Mouse (Mus musculus): ENCODE measurements around the gene Ptpn7. TPM values are rescaled to one million over a fixed set of nuclear protein-coding genes. Genes with fewer than 3 reads are reported as not detected.

Ptpn7 gene
- polyA plus RNA-seq, 1 experiment: 1.8 TPM

DNA sequence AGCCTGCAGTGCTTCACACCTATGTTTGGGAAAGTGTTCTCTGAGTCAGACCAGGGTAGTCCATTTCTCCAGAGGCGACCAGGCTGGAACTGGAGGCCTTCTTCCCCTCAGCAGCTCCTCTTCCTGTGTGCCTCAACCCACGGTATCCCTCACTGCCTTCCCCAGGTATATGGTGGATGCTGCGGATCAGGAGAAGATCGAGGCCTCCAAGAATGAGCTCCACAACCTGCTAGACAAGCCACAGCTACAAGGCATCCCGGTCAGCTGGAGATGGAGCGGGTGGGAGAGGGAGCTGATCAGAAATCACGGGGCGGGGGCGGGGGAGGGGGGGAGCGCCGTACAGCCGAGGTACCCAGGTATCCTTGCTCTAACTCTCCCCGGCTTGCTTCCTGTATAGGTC lies 21.5 kb downstream of the Ptpn7 start:
- Histone ChIP-seq H3K36me3 (ENCODE audit: control insufficient read depth, insufficient read depth, low read length, poor library complexity, severe bottlenecking) (peaks cover 7% of the 10 kb centered on the region; the same call in 1 of the 2 replicates), H3K27ac (ENCODE audit: insufficient read depth, low read length) (peak overlapping the region; percentile 57), H3K27me3 (ENCODE audit: control insufficient read depth, insufficient read depth, low read length, poor library complexity, severe bottlenecking) (no peaks in the 10 kb centered on the region), H3K4me1 (ENCODE audit: control insufficient read depth, insufficient read depth, low read length) (no peaks in the 10 kb centered on the region), H3K9me3 (replicated peaks; ENCODE audit: control insufficient read depth, insufficient read depth, low read length, poor library complexity, severe bottlenecking) (no peaks in the 10 kb centered on the region), H3K4me3 (ENCODE audit: low read depth, low read length) (peak overlapping the region; percentile 45), H3K9ac (ENCODE audit: low read depth, poor library complexity, severe bottlenecking) (peak overlapping the region; percentile 25)
- TF ChIP-seq CTCF (IDR thresholded peaks at IDR 0.05; ENCODE audit: low read depth, low read length) (no peak), POLR2A (IDR thresholded peaks at IDR 0.05; ENCODE audit: insufficient read depth, low read length) (no peak), EP300 (IDR thresholded peaks at IDR 0.05; ENCODE audit: insufficient read depth, low read depth, low read length) (no peak)

DNA sequence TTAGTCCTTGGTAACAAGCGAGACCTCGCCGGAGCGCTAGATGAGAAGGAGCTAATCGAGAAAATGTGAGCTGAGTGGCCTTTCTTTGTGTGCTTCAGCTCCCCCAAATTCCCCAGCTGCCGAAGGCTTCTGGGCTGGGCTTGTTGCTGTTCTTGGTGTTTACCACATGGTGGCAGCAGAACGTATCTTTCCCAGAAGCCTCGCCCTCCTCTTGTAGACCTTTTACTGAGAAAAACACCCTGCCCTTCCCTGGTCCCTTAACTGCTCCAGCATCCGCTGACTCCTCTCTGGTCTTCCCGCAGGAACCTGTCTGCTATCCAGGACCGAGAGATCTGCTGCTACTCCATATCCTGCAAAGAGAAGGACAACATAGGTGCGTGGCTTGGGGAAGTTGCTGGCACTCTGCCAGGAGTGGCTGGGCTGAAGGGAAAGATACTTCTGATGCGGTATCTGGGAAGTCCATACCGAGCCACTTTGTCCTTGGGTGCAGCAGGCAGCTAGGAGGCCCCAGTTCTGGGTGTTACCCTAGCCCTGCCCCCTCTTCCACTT lies 22.0 kb downstream of the Ptpn7 start:
- Histone ChIP-seq H3K9ac (ENCODE audit: low read depth, poor library complexity, severe bottlenecking) (peak overlapping the region; percentile 25), H3K4me1 (ENCODE audit: control insufficient read depth, insufficient read depth, low read length) (no peaks in the 10 kb centered on the region), H3K4me3 (ENCODE audit: low read depth, low read length) (peak overlapping the region; percentile 76), H3K27me3 (ENCODE audit: control insufficient read depth, insufficient read depth, low read length, poor library complexity, severe bottlenecking) (no peaks in the 10 kb centered on the region), H3K27ac (ENCODE audit: insufficient read depth, low read length) (peak overlapping the region; percentile 85), H3K36me3 (ENCODE audit: control insufficient read depth, insufficient read depth, low read length, poor library complexity, severe bottlenecking) (peaks cover 7% of the 10 kb centered on the region; the same call in 1 of the 2 replicates), H3K9me3 (replicated peaks; ENCODE audit: control insufficient read depth, insufficient read depth, low read length, poor library complexity, severe bottlenecking) (no peaks in the 10 kb centered on the region)
- TF ChIP-seq POLR2A (IDR thresholded peaks at IDR 0.05; ENCODE audit: insufficient read depth, low read length): no peak
- TF ChIP-seq CTCF (IDR thresholded peaks at IDR 0.05; ENCODE audit: low read depth, low read length): peak; percentile 72
- no peak for TF ChIP-seq EP300 (IDR thresholded peaks at IDR 0.05; ENCODE audit: insufficient read depth, low read depth, low read length)

DNA sequence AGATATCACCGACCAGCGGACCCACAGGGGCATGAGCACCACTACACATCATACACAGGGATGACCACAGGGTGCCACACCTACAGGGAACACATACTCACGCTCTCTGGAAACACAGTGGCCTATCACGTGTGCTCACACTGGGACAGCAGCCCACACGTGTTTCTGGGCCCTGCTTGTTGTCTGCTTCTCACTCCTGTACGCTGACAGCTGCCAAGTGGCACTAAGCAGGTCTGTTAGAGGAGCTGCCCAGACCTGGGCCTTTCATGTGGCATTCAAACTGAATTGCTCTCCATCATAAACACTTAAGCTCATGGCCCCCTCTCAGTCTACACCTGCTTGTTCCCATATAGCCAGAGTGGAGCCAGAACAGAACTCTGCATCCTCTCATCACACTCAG lies 23.8 kb downstream of the Ptpn7 start:
- Histone ChIP-seq H3K36me3 (ENCODE audit: control insufficient read depth, insufficient read depth, low read length, poor library complexity, severe bottlenecking) (peaks cover 7% of the 10 kb centered on the region; the same call in 1 of the 2 replicates), H3K4me3 (ENCODE audit: low read depth, low read length) (no peak overlapping the region), H3K27ac (ENCODE audit: insufficient read depth, low read length) (no peak overlapping the region), H3K27me3 (ENCODE audit: control insufficient read depth, insufficient read depth, low read length, poor library complexity, severe bottlenecking) (no peaks in the 10 kb centered on the region), H3K4me1 (ENCODE audit: control insufficient read depth, insufficient read depth, low read length) (no peaks in the 10 kb centered on the region), H3K9me3 (replicated peaks; ENCODE audit: control insufficient read depth, insufficient read depth, low read length, poor library complexity, severe bottlenecking) (no peaks in the 10 kb centered on the region), H3K9ac (ENCODE audit: low read depth, poor library complexity, severe bottlenecking) (no peak overlapping the region)
- TF ChIP-seq POLR2A (IDR thresholded peaks at IDR 0.05; ENCODE audit: insufficient read depth, low read length) (no peak), EP300 (IDR thresholded peaks at IDR 0.05; ENCODE audit: insufficient read depth, low read depth, low read length) (no peak), CTCF (IDR thresholded peaks at IDR 0.05; ENCODE audit: low read depth, low read length) (no peak)

DNA sequence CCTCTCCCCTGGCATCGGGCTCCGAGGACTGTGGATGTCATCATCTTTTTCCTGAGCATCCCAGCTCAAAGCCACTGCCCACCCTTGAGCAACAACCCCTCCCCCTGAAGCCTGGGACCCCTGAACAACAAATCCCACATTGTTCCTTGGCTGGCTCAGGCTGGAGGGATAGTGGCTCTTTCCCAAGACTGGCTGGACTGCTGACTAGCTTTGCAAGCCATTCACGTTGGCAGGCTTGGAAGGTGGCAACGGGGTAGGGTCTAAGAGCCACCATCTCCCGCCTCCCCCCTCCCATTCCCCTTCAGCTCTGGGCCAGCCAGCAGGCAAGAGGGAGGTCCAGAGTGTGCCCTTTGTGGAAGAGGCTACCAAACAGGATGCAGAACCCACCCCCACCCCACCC lies 26.1 kb downstream of the Ptpn7 start:
- Histone ChIP-seq H3K36me3 (ENCODE audit: control insufficient read depth, insufficient read depth, low read length, poor library complexity, severe bottlenecking) (peaks cover 7% of the 10 kb centered on the region; the same call in 1 of the 2 replicates), H3K27ac (ENCODE audit: insufficient read depth, low read length) (no peak overlapping the region), H3K4me3 (ENCODE audit: low read depth, low read length) (no peak overlapping the region), H3K9me3 (replicated peaks; ENCODE audit: control insufficient read depth, insufficient read depth, low read length, poor library complexity, severe bottlenecking) (no peaks in the 10 kb centered on the region), H3K4me1 (ENCODE audit: control insufficient read depth, insufficient read depth, low read length) (no peaks in the 10 kb centered on the region), H3K27me3 (ENCODE audit: control insufficient read depth, insufficient read depth, low read length, poor library complexity, severe bottlenecking) (no peaks in the 10 kb centered on the region), H3K9ac (ENCODE audit: low read depth, poor library complexity, severe bottlenecking) (no peak overlapping the region)
- TF ChIP-seq CTCF (IDR thresholded peaks at IDR 0.05; ENCODE audit: low read depth, low read length) (no peak), EP300 (IDR thresholded peaks at IDR 0.05; ENCODE audit: insufficient read depth, low read depth, low read length) (no peak), POLR2A (IDR thresholded peaks at IDR 0.05; ENCODE audit: insufficient read depth, low read length) (no peak)

DNA sequence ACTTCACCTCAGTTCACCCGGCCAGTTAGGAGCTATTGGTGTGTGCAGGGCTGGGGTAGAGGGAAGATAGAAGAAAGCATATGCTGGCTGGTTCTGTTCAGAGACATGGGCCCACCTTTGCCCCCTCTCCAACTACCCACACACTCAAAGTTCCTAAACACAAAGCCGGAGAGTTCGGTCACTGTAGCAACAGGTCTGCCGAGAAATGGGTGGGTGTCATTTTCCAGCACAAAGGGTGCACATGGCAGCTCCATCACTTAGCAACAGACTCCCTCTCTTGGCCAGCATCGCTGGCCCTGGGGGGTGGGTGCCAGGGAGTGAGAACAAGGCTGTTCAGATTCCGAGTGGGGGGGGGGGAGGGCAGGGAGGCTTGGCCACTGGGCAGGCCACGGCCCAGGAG lies 26.6 kb downstream of the Ptpn7 start:
- no peak overlapping the region for H3K9ac ChIP-seq (ENCODE audit: low read depth, poor library complexity, severe bottlenecking)
- H3K36me3 ChIP-seq (ENCODE audit: control insufficient read depth, insufficient read depth, low read length, poor library complexity, severe bottlenecking): peaks cover 7% of the 10 kb centered on the region; the same call in 1 of the 2 replicates
- no peak overlapping the region for H3K27ac ChIP-seq (ENCODE audit: insufficient read depth, low read length)
- no peaks in the 10 kb centered on the region for H3K27me3 ChIP-seq (ENCODE audit: control insufficient read depth, insufficient read depth, low read length, poor library complexity, severe bottlenecking)
- H3K4me1 ChIP-seq (ENCODE audit: control insufficient read depth, insufficient read depth, low read length): no peaks in the 10 kb centered on the region
- no peak for TF ChIP-seq POLR2A (IDR thresholded peaks at IDR 0.05; ENCODE audit: insufficient read depth, low read length)
- no peak for TF ChIP-seq EP300 (IDR thresholded peaks at IDR 0.05; ENCODE audit: insufficient read depth, low read depth, low read length)
- TF ChIP-seq CTCF (IDR thresholded peaks at IDR 0.05; ENCODE audit: low read depth, low read length): no peak
- H3K4me3 ChIP-seq (ENCODE audit: low read depth, low read length): no peak overlapping the region
- H3K9me3 ChIP-seq (replicated peaks; ENCODE audit: control insufficient read depth, insufficient read depth, low read length, poor library complexity, severe bottlenecking): no peaks in the 10 kb centered on the region

DNA sequence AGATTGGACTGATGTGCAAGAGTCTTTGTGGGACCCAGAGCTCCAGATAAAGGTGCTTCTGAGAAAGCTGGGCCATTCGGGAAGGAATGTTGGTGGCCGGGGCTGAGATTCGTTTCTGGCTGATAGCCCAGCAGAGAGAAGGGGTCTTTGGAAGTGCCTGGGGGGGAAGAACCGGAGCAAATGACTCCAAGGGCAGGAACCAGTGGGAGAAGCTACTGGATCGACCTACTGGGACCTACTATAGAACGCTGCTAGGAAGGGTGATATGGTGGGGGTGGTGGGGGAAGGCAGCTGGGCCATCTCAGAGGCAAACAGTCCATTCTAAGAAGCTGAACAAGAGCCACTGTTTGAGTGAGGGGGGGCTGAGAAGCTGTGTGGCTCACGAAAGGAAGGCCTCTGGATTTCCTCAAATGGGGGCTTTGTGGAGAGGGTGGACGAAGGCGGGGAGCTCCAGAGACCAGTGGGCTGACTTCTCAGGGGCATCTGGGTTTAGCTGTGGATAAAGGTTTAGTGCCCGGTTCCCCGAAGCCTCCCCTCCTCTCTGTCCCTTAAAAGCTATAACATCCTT lies 27.1 kb downstream of the Ptpn7 start:
- no peaks in the 10 kb centered on the region for H3K27me3 ChIP-seq (ENCODE audit: control insufficient read depth, insufficient read depth, low read length, poor library complexity, severe bottlenecking)
- H3K27ac ChIP-seq (ENCODE audit: insufficient read depth, low read length): no peak overlapping the region
- no peak overlapping the region for H3K4me3 ChIP-seq (ENCODE audit: low read depth, low read length)
- H3K9ac ChIP-seq (ENCODE audit: low read depth, poor library complexity, severe bottlenecking): no peak overlapping the region
- H3K4me1 ChIP-seq (ENCODE audit: control insufficient read depth, insufficient read depth, low read length): no peaks in the 10 kb centered on the region
- peaks cover 7% of the 10 kb centered on the region; the same call in 1 of the 2 replicates for H3K36me3 ChIP-seq (ENCODE audit: control insufficient read depth, insufficient read depth, low read length, poor library complexity, severe bottlenecking)
- no peaks in the 10 kb centered on the region for H3K9me3 ChIP-seq (replicated peaks; ENCODE audit: control insufficient read depth, insufficient read depth, low read length, poor library complexity, severe bottlenecking)
- TF ChIP-seq EP300 (IDR thresholded peaks at IDR 0.05; ENCODE audit: insufficient read depth, low read depth, low read length) (no peak), CTCF (IDR thresholded peaks at IDR 0.05; ENCODE audit: low read depth, low read length) (no peak), POLR2A (IDR thresholded peaks at IDR 0.05; ENCODE audit: insufficient read depth, low read length) (no peak)

All from ES-Bruce4 (cell line).